Mouse (Mus musculus): ENCODE measurements at regions not wholly inside any gene's neighbourhood (a gene's known extent, or its start where the extent isn't known, plus 50 kb on each side); places are given as distances from the start of the nearest gene placed in this dataset.

DNA sequence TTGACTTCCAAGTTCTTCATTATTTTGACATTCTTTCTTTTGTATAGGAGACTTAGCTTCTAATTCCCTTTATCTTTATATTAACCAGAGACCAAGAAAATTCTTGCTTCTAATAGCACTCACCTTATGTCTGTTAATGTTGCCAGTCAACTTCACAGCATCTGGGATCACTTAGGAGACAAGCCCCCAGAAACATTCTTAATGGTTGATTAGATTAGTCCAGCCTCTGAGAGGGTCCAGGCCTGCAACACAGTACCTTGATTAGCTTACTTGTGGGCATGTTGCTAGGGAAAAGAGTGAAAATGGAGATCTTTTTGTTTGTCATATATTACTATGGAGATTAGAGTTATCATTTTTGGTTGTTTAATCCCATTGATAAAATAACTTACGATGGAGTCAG lies 778.8 kb downstream of the Brinp3 start:
- no peak for DNase-seq

DNA sequence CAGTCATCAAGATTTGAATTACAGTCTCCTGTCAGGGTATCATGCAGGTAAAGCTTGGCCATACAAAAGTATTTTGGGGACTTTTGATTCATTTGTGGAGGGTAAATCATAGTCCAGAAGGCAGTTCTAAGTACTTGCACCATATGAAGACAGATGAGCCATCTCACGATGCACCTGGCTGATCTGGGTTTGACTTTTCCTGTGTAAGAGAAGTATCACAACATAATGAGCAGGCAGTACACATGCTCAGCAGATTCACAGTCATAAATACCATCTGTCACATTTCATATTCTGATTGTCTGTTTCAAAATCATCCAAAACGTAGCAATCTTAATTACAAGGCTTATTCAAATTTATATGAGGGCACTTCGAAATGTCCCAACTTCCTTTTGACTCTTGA lies 796.6 kb downstream of the Brinp3 start:
- no peak for DNase-seq

DNA sequence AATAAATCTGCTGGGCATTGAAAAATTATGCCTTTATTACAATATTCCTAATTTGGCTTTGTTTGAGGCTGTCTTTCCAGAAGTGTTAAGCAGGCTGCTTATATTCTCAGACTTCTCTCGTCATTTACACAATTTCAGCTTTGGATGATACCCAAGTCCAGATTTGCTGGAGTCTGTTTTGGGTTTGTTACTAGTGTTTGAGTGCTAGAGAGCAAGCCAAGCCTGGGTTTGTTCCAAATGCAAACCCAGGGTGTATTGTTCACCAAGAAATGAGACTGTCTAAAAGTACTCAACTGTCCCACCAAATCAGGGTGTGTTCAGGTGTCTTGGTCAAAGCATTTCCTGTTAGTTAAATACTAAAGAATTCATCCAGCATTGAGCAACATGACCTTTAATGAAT lies 814.7 kb downstream of the Brinp3 start:
- DNase-seq = no peak

DNA sequence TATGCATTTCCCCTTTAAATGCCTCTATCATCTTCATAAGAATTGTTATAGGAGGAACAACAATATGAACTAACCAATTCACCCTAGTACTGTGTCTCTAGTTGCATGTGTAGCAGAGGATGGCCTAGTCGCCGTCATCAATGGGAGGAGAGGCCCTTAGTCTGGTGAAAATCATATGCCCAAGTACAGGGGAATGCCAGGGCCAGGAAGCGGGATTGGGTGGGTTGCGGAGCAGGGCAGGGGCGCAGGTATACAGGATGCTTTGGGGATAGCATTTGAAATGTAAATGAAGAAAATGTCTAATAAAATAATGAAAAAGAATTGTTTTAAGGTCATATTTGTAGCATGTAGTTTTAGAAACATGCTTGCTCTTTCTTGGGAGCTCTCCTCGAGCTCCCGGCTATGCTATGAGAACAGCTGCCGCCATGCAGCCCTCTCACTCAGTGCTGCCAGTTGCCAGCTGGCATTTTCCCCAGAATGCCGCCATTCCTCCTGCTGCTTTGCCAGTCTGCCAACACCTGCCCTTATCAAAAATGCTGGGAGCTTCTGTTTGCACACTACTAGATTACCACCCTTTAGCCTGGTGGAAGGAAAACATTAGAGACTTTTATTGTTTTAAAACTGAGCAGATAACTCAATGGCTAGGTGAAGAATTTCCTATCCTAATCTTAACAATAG lies 848.9 kb downstream of the Brinp3 start:
- DNase-seq = no peak

DNA sequence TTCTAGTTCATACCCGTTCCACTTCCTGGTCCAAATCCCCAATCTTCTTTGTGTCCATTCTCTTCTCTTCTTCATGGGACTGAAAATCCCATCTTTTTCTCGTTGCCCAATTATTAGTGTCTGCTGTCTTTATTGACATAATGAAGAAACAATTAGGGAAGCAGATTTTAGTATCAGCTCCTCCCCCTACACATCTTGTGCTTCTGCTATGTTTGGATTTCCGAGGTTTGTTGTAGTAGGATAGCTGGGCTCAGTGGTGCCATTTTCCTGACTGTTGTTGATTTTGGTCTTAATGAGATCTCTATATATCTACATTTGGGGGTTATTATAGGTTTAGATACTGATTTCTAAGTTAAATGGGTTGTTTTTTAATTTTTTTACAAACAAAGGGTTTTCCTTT lies 849.5 kb downstream of the Brinp3 start:
- DNase-seq = no peak

Measured in kidney, postnatal 14 days (tissue).